Mouse (Mus musculus) brain, adult 2 months (tissue): ENCODE results near the gene Gtf2i.

ENCODE experiments used
- DNase-seq: peaks from one replicate; pipeline ENCODE4 v3.0.0; 2011; ENCODE audit warnings: low read depth, low spot score

Gene Gtf2i

GRCm38 (mm10) chr5:134214021-134214806 lies 100.3 kb downstream of the Gtf2i start:
- peak; percentile 39 for DNase-seq

- DNase-seq: no peak
Observed at GRCm38 (mm10) chr5:134209931-134210554, 104.5 kb downstream of the Gtf2i start.

- no peak for DNase-seq
Observed at GRCm38 (mm10) chr5:134206721-134207120, 107.8 kb downstream of the Gtf2i start.

GRCm38 (mm10) chr5:134193664-134194063 lies 120.9 kb downstream of the Gtf2i start:
- DNase-seq: no peak

GRCm38 (mm10) chr5:134188571-134188970 lies 126.0 kb downstream of the Gtf2i start:
- no peak for DNase-seq
